Mouse (Mus musculus) stomach, postnatal 0 days (tissue): ENCODE measurements around the gene Usp44. TPM values are rescaled to one million over a fixed set of nuclear protein-coding genes. Genes with fewer than 3 reads are reported as not detected.

Experiments
- ATAC-seq: fragments of 200-750 bp; cut with Nextera tagmentation; 2 replicates; pipeline ENCODE4 v1.8.0; 2017; ENCODE audit not compliant: low FRiP score, low TSS enrichment
- DNase-seq: peaks from one replicate; pipeline ENCODE4 v3.0.0-alpha.2; 2016; ENCODE audit warnings: low spot score
- H3K27ac ChIP-seq: fragments of 300-500 bp; sonication (generic); replicated peaks from 2 replicates; pipeline ENCODE4 v1.5.1; 2014; ENCODE audit warnings: mild to moderate bottlenecking, control low read depth
- H3K27me3 ChIP-seq: fragments of 300-500 bp; sonication (generic); 2 replicates; pipeline ENCODE4 v1.6.1; 2014; ENCODE audit warnings: low read length; ENCODE audit not compliant: control insufficient read depth, insufficient read depth
- H3K36me3 ChIP-seq: fragments of 300-500 bp; sonication (generic); 2 replicates; pipeline ENCODE4 v1.6.1; 2014; ENCODE audit warnings: low read length, mixed read lengths; ENCODE audit not compliant: control insufficient read depth, insufficient read depth
- H3K4me1 ChIP-seq: fragments of 300-500 bp; sonication (generic); replicated peaks from 2 replicates; pipeline ENCODE4 v1.6.1; 2014; ENCODE audit warnings: antibody characterized with exemption; ENCODE audit not compliant: control insufficient read depth, insufficient read depth
- H3K4me2 ChIP-seq: fragments of 300-500 bp; sonication (generic); replicated peaks from 2 replicates; pipeline ENCODE4 v1.6.1; 2014; ENCODE audit warnings: low read depth, mild to moderate bottlenecking, control low read depth, moderate library complexity
- H3K4me3 ChIP-seq: fragments of 300-500 bp; sonication (generic); 2 replicates; pipeline ENCODE4 v1.5.1; 2014; ENCODE audit warnings: low read depth, low read length, control low read depth
- H3K9ac ChIP-seq: fragments of 300-500 bp; sonication (generic); 2 replicates; pipeline ENCODE4 v1.6.1; 2014; ENCODE audit warnings: mild to moderate bottlenecking, low read length, control low read depth, mixed read lengths
- H3K9me3 ChIP-seq: fragments of 300-500 bp; sonication (generic); 2 replicates; pipeline ENCODE4 v1.6.1; 2016; ENCODE audit warnings: low read length; ENCODE audit not compliant: control insufficient read depth
- CTCF ChIP-seq: IDR thresholded peaks from 2 replicates; pipeline ENCODE4 v1.5.1; 2016; ENCODE audit warnings: antibody characterized with exemption, low read depth, mild to moderate bottlenecking, moderate library complexity
- EP300 ChIP-seq: optimal IDR thresholded peaks from 2 replicates; pipeline ENCODE3; 2016; ENCODE audit warnings: antibody characterized with exemption
- WGBS: fragments of 180-500 bp; shearing (Covaris S2); extraction: QIAGEN DNeasy Blood & Tissue Kit; methylation state at CpG from one replicate; pipeline ENCODE4 v1.1.7; 2014; 5-methylcytosine and 5-hydroxymethylcytosine counted together
- polyA plus RNA-seq: library from polyadenylated mRNA; unstranded; fragments of >200 nt; fragmentation: Nextera tagmentation; extraction: Ambion mirVana; gene quantifications from 2 replicates; pipeline ENCODE4 v1.2.1, GENCODE M21; 2015

Usp44 gene
- polyA plus RNA-seq, 1 experiment from 2014 or later, result not detected

GRCm38 (mm10) chr10:93885839-93886477, 54.6 kb downstream of the Usp44 start:
- Histone ChIP-seq H3K4me3 (no peak overlapping the region), H3K9me3 (no peaks in the 10 kb centered on the region), H3K36me3 (peaks cover 11% of the 10 kb centered on the region), H3K27ac (no peak overlapping the region), H3K9ac (no peak overlapping the region), H3K4me1 (no peaks in the 10 kb centered on the region), H3K27me3 (no peaks in the 10 kb centered on the region), H3K4me2 (no peak overlapping the region)
- DNase-seq, result no peak
- 83% methylated on average over 14 of the region's 14 CpGs for WGBS
- TF ChIP-seq CTCF, result no peak
- no peak for TF ChIP-seq EP300
- no peak for ATAC-seq

- 0 out of 2 replicates have a peak overlapping the region, but pooled peaks have one; percentile 40 for H3K27ac ChIP-seq
- WGBS, result 10% methylated on average over 10 of the region's 10 CpGs
These were observed 57.2 kb downstream of the Usp44 start for GRCm38 (mm10) chr10:93888590-93888934.

DNA sequence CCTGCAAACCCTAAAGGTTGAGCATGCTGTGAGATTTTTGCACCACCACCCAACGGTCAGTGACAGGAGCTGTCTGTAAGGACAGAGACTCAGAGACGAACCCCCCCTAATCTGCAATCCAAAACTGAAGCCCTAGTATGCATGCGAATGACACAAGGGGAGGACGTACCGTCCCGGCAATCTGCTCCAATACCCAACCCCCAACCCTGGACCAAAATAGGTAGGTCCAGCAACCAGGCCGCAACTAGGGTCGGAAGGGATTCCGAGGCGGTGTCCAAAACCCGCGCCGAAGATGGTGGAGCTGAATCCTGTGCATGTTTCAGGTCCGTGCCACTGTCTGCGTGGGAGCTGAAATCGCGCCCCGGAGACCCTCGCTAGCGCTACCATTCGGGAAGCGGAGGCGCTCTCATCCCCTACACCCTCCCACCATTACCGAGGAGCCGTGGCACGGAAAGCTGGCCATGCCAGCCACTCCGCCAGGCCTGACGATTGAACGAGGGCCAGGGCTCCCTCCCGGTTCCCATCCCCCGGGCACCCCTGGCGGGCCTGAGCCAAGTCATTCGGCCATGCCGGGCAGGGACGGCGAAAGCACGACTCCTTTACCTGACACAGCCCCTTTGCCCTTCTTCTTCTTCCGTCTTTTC, 57.7 kb downstream of the Usp44 start:
- no peak for DNase-seq
- no peaks in the 10 kb centered on the region for H3K9me3 ChIP-seq
- H3K9ac ChIP-seq, result peak overlapping the region; percentile 90
- 0% methylated on average over 38 of the region's 38 CpGs for WGBS
- H3K4me2 ChIP-seq, result peak overlapping the region; percentile 78
- peak; percentile 74 for ATAC-seq
- H3K27me3 ChIP-seq, result no peaks in the 10 kb centered on the region
- peaks cover 11% of the 10 kb centered on the region for H3K36me3 ChIP-seq
- H3K4me1 ChIP-seq, result no peaks in the 10 kb centered on the region
- H3K27ac ChIP-seq, result peak overlapping the region; percentile 90
- peak overlapping the region; percentile 86 for H3K4me3 ChIP-seq
- no peak for TF ChIP-seq CTCF

More at GRCm38 (mm10) chr10:93888590-93888934, 57.2 kb downstream of the Usp44 start:
- Histone ChIP-seq H3K9ac (peak overlapping the region; percentile 90), H3K4me1 (no peaks in the 10 kb centered on the region), H3K9me3 (no peaks in the 10 kb centered on the region), H3K27me3 (no peaks in the 10 kb centered on the region), H3K36me3 (peaks cover 11% of the 10 kb centered on the region), H3K4me3 (peak overlapping the region; percentile 86), H3K4me2 (peak overlapping the region; percentile 78)
- peak; percentile 16 for DNase-seq
- no peak for ATAC-seq
- TF ChIP-seq EP300 (no peak), CTCF (no peak)

- Histone ChIP-seq H3K36me3 (peaks cover 11% of the 10 kb centered on the region), H3K4me3 (peak overlapping the region; percentile 86), H3K27ac (peak overlapping the region; percentile 90), H3K4me2 (peak overlapping the region; percentile 78), H3K4me1 (no peaks in the 10 kb centered on the region), H3K9ac (peak overlapping the region; percentile 90), H3K9me3 (no peaks in the 10 kb centered on the region), H3K27me3 (no peaks in the 10 kb centered on the region)
- WGBS, result under 1% methylated on average over 24 of the region's 30 CpGs
- DNase-seq, result peak; percentile 90
- TF ChIP-seq CTCF (no peak), EP300 (peak; percentile 66)
- peak; percentile 98 for ATAC-seq
These were observed 58.2 kb downstream of the Usp44 start for GRCm38 (mm10) chr10:93889579-93889950.

- Histone ChIP-seq H3K4me1 (no peaks in the 10 kb centered on the region), H3K27me3 (no peaks in the 10 kb centered on the region), H3K36me3 (peaks cover 8% of the 10 kb centered on the region), H3K9me3 (no peaks in the 10 kb centered on the region), H3K4me2 (peak overlapping the region; percentile 78), H3K4me3 (peak overlapping the region; percentile 86), H3K9ac (peak overlapping the region; percentile 90), H3K27ac (peak overlapping the region; percentile 90)
- DNase-seq (no peak), ATAC-seq (no peak)
- WGBS, result under 1% methylated on average over 22 of the region's 22 CpGs
- no peak for TF ChIP-seq CTCF
- TF ChIP-seq EP300, result no peak
These were observed 58.6 kb downstream of the Usp44 start for GRCm38 (mm10) chr10:93889976-93890375.

GRCm38 (mm10) chr10:93890565-93890964, 59.2 kb downstream of the Usp44 start:
- ATAC-seq (no peak), DNase-seq (no peak)
- Histone ChIP-seq H3K27me3 (no peaks in the 10 kb centered on the region), H3K27ac (no peak overlapping the region), H3K9me3 (no peaks in the 10 kb centered on the region), H3K4me1 (no peaks in the 10 kb centered on the region), H3K36me3 (peaks cover 2% of the 10 kb centered on the region), H3K4me2 (no peak overlapping the region; the same call in 1 of the 2 replicates), H3K4me3 (no peak overlapping the region), H3K9ac (no peak overlapping the region)
- 81% methylated on average over 4 of the region's 4 CpGs for WGBS
- TF ChIP-seq EP300 (no peak), CTCF (no peak)
